Mouse (Mus musculus) neutrophil, adult 83 days (primary cell): ENCODE results near the gene Msantd4. TPM values are rescaled to one million over a fixed set of nuclear protein-coding genes. Genes with fewer than 3 reads are reported as not detected.

ENCODE experiments used
- total RNA-seq, 2 experiments: library from RNA; stranded (reverse); gene quantifications; one replicate each; pipeline ENCODE4 v1.2.4; 2023

Msantd4 gene
- total RNA-seq, result 1 to 10 TPM; 8.0 to 8.3 TPM

DNA sequence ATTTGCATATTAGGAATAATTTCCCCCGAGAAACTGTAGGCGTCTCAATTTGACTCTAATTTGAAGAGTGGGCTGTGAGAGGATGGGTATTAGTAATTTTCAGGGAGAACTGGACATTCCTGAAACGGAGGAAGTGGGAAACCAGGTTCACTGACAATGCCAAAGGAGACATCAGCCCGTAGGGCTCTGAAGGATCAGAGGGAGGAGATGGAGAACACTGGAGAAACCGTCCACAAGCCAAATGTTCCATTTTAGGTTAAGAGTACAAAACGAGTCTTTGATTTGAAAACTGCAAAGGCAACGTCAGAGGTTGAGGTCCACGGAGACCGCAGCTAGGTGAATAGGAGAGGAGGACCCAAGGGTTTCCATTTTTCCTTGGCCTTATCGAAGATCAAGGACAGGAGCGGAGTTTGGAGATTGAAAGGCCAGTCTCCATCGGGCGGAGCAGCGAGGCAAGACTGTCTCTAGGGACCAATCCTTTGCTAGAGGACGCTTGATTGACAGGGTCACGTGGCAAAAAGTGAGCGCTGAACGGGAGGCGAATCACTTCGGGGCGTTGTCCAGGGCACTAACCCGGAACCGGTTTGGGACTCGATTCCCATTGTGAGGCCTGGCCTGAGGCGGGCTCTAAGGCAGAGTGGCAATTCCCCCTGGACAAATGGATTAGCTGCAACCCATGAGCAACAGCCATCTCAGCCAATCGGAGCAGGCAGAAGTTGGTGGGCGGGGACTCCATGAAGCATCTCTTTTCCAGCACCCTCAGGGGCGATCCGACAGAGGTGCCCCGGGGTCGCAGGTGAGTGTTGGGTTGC is at the start of gene Msantd4:
Gene Msantd4 (plus strand): TSS at position 735 of the 812 bp plus-strand sequence.

Other genes starting within 250 kb of the Msantd4 start
- gene Aasdhppt, start 67.1 kb upstream of the Msantd4 start, total RNA-seq, result 1 to 10 TPM; 5.2 to 5.5 TPM
- 1 to 10 TPM; 1.2 to 1.5 TPM for gene Kbtbd3, start 66.7 kb upstream of the Msantd4 start, total RNA-seq